Mouse (Mus musculus): ENCODE results near the gene Clmp. TPM values are rescaled to one million over a fixed set of nuclear protein-coding genes. Genes with fewer than 3 reads are reported as not detected.
"Not testable (repeated sequence)": the region's sequence is repeated elsewhere in the genome, so short reads cannot be mapped to it uniquely, and the experiment has no call there.

The Clmp gene
- total RNA-seq, 2 experiments from 2014 or later, result 0.22 to 0.25 TPM

DNA sequence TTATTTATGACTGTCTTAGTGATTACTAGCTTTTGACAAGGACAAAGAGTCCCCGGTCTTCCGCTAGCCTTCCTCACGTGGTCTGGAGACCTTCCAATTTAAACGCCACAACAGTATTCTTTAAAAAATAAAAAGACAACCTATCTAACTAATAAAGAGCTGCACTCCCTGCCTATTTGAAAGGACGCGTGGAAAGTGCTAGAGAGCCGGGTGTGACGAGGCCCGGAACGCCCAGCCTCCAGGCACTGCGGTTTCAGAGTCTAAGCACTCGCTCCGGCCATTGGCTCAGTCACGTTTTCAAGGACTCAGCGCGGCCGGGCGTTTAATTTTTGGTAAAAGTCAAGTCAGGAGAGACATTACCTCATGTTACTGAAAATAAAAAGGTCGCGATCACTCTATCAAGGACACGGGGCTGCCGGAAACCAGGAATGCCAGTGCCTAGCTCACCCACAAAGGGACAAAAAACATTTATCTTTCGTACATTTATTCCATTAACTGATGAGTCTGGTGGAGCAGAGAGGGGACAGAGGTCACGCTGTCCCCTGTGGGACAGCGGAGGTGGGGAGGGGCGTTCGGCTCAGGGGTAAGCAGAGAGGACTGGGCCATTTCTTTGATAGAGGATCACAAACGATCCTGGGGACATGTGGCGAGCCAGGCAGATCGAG, 114.2 kb downstream of the Clmp start:
- peak; percentile 33 for ATAC-seq (replicated peaks; ENCODE audit: poor library complexity)

DNA sequence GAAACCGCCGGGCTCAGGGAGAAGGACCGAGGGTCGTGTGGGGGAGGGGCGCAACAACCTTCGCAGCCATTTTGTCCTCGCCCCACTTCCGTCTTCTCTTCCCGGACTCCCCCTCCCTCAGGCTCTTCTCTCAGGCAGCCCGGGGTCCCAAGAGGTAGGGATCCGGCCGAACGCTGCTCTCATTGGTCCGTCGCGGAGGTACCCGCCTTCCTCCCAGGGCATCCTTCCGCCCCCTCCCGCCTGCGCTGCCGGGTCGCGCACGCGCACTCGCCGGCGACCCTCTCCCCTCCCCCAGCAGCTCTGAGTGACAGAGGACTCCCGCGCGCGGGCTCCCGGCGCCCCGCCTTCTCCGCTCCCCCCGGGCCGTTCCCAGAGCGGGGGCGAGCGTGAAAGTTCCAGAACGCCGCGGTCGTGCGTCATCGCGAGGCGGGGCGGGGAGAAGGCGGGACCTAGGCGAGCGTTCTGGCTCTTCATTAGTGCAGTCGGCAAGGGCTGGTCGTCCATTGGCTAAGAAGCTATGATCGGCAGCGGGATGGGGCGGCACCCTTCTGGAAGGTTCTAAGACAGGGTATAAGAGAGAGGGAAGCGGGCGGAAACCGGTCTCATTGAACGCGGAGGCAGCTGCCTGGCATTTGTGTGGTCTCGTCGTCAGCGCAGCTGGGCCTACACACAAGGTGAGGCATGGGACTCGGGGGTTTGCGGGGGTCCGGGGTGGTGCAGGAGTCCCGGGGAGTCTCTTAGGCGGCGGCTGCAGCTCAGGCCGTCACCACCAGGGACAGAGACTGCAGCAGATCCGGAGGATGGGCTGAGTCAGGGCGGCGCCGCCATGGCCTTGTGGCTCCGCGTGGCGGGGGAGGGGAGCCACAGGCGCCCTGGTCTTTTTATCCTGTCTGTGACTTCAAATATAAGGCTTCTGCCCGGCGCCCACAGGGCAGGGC, 115.2 kb downstream of the Clmp start, which contains the start of gene Hspa8:
Gene Hspa8, plus strand, starts transcription at position 310 of the 938 bp plus-strand sequence.
- peak; percentile 63 for ATAC-seq (replicated peaks; ENCODE audit: poor library complexity)

DNA sequence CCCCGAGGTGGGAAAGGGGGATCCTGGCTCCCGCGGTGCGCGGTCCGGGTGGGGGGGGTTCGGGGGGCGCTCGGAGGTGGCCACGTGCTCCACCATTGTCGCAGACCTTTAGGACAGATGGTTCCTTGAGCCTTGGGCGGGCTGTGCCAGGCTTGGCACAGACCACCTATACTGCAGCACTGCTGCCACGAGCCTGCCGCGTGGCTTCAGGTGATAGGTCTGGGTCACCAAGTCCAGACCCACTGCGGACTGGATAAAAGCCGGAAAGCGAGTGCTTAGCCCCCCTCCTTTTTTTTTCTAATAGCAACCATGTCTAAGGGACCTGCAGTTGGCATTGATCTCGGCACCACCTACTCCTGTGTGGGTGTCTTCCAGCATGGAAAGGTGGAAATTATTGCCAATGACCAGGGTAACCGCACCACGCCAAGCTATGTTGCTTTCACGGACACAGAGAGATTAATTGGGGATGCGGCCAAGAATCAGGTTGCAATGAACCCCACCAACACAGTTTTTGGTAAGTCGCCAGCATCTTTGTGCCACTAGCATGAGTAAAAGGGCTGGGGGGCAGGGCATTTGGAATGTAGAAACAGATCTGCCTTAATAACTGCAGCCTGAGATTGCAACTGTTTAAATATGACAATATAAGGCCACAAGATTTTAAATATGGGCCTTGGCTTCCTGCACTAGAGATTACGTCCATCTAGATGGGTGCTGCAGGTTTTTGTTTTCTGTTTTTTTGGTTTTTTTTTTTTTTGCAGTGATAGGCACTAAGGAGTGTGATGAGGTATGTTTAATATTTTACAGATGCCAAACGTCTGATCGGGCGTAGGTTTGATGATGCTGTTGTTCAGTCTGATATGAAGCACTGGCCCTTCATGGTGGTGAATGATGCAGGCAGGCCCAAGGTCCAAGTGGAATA, 116.1 kb downstream of the Clmp start:
- peak; percentile 2 for ATAC-seq (replicated peaks; ENCODE audit: poor library complexity)

DNA sequence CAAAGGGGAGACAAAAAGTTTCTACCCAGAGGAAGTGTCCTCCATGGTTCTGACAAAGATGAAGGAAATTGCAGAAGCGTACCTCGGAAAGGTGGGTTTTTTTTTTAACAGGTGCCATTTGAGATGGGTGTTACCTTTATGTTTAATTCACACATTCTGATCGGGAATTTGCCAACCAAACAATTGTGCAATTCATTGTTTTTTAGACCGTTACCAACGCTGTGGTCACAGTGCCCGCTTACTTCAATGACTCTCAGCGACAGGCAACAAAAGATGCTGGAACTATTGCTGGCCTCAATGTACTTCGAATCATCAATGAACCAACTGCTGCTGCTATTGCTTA, 116.7 kb downstream of the Clmp start:
- not testable (repeated sequence) for ATAC-seq (replicated peaks; ENCODE audit: poor library complexity)

DNA sequence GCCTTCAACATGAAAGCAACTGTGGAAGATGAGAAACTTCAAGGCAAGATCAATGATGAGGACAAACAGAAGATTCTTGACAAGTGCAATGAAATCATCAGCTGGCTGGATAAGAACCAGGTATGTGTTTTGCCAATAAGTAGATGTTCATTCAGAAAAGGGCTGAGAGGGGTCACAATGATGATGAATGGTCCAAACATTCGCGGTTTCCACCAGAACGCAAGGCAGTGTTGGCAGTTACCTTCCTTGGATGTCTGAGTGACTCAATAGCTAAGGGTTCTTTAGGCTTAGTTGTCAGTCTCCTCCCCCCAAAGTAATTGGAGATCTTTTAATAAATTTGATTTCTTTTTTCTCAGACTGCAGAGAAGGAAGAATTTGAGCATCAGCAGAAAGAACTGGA, 118.8 kb downstream of the Clmp start:
- ATAC-seq (replicated peaks; ENCODE audit: poor library complexity), result not testable (repeated sequence)

DNA sequence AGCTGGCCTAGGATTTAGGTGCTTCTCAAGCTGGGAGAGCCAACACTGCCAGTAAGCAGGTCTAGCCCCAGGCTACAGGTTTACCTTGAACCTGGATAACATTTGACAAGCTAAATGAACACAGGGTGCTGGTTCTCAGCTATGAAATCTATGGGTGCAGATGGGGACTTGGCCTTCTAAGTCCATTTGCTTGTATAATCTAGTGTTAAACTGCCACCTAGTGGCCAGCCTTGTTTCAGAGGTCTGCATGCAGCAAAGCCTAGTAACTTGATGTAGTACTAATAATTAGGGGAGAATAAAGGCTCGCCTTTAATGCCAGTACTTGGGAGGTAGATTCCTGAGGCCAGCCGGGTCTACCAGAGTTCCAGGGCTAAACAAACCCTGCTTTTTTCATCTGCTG, 119.5 kb downstream of the Clmp start:
- ATAC-seq (replicated peaks; ENCODE audit: poor library complexity), result no peak

DNA sequence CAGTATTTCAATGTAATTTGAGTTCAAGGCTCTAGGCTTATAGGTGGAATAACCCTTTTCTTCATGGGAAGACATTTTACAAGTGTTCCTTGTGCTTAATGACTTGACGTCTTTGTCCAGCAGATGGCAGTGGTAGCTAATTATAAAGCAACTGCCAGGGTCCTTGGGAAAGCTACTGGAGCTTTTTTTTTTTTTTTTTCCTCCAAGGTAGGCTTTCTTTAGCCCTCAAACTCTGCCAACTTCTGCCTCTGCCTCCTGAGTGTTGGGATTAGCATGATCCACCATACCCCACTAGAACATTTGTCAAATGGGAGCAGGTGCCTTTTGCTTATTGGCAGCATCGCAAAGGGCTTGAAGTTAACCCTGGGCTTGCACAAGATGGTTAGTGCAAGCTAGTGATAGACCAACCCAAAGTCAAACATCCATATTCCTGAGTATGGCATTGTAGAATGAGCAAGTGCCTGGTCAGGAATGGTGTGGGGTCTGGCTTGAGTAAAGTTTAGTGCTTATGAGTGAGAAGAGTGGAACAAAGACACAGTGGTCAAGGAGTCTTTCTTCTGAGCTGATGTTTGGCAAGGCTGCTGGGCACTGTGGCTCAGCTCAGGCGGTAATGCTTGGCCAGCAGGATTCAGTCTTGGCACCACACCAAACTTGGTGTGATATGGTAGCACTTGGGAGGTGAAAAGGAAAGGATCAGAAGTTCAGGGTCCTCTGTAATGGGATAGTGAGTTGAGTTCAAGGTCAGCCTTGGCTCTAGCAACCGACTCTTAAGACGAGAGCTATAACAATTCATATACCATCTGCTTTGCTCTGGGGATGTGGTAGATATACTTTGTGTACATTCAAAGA, 120.9 kb downstream of the Clmp start:
- peak; percentile 29 for ATAC-seq (replicated peaks; ENCODE audit: poor library complexity)

DNA sequence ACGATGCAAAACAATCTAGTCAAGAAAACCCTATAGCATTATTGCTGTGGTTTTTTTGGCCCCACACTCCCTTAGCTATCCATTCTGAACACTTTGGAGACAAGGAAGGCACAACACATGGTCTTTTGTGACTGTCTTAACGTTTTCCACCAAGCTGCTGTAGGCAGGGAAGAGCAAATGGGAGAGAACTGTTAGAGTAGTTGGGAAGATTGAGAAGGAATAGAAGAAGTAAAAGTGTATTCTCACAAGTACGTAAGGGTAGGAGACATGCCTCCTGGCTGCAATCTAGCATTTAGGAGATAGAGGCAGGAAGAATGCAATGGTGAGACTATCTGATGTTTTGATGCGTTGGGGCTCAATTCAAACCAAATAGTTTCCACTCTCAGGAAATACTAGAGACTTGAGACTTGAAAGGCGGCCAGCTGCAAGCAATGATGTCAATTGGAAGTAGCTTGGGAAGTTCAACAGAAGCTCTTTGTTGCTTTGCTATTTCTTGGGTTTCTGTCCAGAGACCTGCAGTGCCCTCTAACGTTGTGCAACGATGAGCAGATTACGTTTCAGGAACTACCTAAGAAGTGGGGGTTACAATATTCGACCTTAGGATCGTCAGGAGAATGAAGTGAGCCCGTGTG, 121.6 kb downstream of the Clmp start:
- ATAC-seq (replicated peaks; ENCODE audit: poor library complexity), result peak; percentile 28

DNA sequence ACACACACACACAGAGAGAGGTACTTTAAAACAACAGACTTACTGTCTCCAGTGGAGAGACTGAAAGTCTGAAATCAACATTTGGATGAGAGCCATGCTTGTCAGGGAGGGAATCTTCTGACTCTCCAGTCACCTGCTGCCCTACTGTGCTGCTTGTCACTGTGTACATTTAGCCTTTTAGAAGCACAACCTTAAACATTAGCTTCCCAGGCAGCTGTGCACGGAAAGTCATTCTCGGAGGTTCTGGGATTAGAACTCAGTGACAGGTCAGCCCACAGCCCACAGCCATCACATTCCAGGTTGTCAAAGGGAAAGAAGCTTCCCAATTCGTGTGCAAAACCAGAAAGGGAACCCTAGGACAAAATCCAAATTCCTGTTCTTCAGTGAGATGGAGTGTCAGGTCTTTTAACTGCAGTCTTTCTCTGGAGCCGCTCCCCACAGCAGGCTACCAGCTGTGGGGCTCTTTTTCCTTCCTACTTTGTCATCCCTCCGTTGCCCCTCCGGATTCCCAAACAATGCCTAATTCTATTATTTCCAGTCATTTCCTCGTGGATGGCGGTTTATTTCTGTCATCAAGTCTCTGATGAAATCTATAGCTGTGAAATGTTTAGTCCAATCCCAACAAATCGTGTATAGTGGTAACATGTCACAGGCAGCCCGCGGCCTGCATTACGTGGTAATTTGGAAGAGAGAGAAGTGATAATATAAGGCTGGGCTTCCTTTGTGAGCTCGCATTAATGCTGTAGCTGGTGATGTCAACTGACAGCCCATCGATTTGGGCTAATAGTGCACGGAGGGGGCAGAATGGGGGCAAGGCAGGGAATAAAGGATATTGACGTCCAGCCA, 122.5 kb downstream of the Clmp start:
- no peak; the same call in 1 of the 2 replicates for ATAC-seq (replicated peaks; ENCODE audit: poor library complexity)

DNA sequence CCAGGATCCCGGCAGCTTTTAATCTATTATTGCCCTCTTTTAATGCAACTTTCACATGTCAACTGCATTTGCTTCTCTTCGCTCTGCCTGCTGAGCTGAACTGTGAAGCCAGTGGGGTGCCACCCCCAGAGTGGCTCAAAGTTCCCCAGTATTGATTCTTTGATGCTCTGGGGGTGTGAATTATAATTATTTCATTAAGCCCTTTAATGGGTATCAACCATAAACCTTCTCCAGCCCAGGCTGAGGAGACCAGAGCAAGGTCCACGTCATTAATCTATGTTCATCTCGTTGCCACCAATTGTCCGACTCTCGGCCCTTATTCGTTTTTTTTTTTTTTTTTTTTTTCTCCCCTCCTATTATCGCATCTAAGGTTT, 123.1 kb downstream of the Clmp start:
- no peak for ATAC-seq (replicated peaks; ENCODE audit: poor library complexity)

DNA sequence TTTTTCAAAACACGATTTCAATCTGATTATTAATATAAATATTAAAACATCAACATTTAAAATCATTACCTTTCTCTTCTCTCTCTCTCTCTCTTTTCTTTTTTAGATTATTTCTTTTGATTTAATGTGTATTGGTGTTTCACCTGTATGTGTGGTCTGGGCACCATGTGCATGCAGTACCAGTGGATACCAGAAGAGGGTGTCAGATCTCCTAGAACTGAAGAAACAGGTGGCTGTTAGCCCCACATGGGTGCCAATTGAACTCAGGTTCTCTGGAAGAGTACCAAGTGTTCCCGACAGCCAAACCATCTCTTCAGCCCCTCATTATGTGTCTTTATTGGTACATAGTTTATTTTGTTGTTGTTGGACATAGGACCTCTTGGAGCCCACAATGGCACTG, 126.1 kb downstream of the Clmp start:
- ATAC-seq (replicated peaks; ENCODE audit: poor library complexity), result no peak

DNA sequence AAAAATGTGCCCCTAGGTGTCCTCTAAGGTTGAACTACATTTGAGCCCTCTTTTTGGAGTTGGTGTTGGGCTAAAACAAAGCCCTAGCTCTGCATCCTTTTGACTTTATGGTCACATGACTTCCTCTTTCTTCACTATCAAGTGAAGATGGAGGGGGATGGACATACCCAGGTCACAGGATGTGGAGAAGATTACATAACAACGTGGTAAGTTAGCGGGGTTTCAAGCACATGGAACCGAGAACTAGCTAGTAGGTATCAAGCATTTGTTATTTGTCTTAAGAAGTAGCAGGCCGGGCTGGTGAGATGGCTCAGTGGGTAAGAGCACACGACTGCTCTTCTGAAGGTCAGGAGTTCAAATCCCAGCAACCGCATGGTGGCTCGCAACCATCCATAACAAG, 128.3 kb downstream of the Clmp start:
- peak; percentile 91 for ATAC-seq (replicated peaks; ENCODE audit: poor library complexity)

DNA sequence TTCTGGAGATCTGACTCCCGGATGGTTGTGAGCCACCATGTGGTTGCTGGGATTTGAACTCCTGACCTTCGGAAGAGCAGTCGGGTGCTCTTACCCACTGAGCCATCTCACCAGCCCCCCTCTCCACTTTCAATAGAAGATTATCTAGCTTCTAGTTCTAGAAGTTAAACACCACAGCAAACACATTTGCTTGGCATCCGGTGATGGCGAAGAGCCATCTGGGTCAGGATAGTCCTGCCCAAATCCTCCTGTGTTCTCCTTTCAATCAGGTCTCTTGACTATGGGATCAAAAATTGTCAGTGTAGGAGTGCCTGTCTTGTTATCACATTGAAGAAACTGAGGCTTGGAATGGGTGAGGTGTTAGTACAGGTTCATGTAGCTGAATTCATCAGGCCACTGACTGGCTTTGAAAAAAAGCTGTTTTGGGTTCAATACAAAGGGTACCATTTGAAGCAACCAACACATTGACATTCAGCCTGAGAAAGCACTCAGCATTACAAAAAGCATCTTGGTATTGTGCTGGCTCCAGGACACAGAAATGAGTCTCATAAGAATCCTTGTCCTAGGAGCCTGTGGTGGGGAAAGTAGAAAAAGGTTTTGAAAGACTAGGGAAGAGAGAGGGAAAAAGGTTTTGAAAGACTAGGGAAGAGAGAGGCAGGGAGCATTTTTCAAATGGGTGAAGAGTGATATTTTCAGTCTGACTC, 131.7 kb downstream of the Clmp start:
- ATAC-seq (replicated peaks; ENCODE audit: poor library complexity), result no peak

DNA sequence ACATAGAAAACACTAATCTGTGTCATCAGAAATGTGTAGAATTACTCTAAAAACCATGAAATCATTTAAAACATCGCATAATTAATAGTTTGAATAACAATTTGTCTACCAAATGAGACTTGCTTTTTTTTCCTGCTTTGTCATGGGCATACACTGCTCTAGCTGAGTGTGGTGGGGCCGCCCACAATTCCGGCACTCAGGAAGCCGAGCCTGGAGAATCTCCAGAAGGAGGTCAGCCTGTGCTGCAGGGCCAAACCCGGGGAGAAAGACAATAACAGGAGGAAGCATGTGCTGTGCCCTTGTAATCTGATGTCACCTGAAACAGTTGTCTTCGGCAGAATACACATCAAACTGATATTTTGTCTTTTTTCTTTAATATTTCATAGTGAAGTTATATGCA, 139.8 kb downstream of the Clmp start:
- ATAC-seq (replicated peaks; ENCODE audit: poor library complexity), result no peak

DNA sequence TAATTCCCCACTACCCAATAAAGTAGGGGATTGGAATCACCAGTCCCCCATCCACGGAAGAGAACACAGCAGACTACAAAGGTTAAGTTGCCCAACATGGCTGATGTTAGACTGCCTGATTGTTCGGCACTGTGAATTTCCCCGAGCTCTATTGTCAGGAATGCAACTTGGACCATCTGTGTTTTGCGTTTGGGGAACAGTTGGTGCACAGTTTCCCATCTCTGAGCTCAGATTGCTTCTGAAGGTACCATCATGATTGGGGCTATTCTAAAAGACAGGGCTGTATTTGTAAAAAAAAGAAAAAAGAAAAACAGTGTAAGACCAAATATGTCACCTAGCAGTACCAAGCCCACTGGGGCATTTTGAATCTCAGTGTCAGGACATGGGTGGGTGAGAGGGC, 141.6 kb downstream of the Clmp start:
- no peak for ATAC-seq (replicated peaks; ENCODE audit: poor library complexity)

DNA sequence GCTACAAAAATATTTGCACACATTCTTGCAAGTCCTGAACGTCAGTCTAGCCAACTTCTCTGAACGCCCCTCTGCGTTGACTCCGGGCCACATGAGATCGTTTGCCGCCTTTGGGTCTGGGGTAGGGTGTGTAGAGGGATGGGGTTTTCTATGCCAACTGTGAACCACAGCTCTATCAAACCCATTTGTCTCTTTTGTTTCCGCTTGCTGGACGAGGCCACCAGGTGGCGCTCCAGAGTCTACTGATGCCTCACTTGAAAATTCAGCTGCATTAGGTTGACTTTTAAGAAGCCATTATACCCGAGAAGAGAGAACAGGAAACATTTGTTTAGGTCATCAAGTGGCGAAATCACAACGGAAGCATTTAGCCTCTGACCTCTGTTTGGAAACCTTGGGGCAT, 148.8 kb downstream of the Clmp start:
- ATAC-seq (replicated peaks; ENCODE audit: poor library complexity), result peak; percentile 93

All from megakaryocyte progenitor cell, adult 5-6 weeks (primary cell).